Mouse (Mus musculus) liver, adult 2 months (tissue): Measurements from ENCODE around the gene Cdc27.

ENCODE experiments used
- CTCF ChIP-seq: fragments of 200-500 bp; IDR thresholded peaks from 2 replicates; pipeline ENCODE4 v1.5.1; 2011; ENCODE audit warnings: low read depth, low read length, control low read depth
- POLR2A ChIP-seq: fragments of 200-500 bp; IDR thresholded peaks from 2 replicates; pipeline ENCODE4 v1.6.1; 2011; ENCODE audit warnings: low read length, control low read depth; ENCODE audit not compliant: insufficient read depth; ENCODE audit errors: extremely low read depth

- TF ChIP-seq CTCF (no peak), POLR2A (no peak)
Observed at GRCm38 (mm10) chr11:104479505-104479904, 70.9 kb downstream of the Cdc27 start.
